Mouse (Mus musculus): ENCODE measurements around the gene G6pc2. TPM values are rescaled to one million over a fixed set of nuclear protein-coding genes. Genes with fewer than 3 reads are reported as not detected.

G6pc2 gene
- 0.06 and 0.10 TPM in 2 replicates for polyA plus RNA-seq (2012; rRNA removed)
- polyA plus RNA-seq (2014; fragmentation: Nextera tagmentation; extraction: Ambion mirVana), result 0.10 and 0.29 TPM in 2 replicates

- H3K27me3 ChIP-seq (ENCODE audit: control insufficient read depth, insufficient read depth, low read length), result no peaks in the 10 kb centered on the region
- TF ChIP-seq POLR2A (IDR thresholded peaks at IDR 0.05; ENCODE audit: borderline replicate concordance, extremely low read depth, insufficient read depth, insufficient read length), result no peak
- 75% methylated on average over 7 of the region's 7 CpGs for WGBS
Measured at GRCm38 (mm10) chr2:69210773-69211172, at the start of gene G6pc2. TSS of gene G6pc2 (plus strand) at chr2:69211073.

GRCm38 (mm10) chr2:69170395-69171077, 40.3 kb upstream of the G6pc2 start:
- ATAC-seq (ENCODE audit: low FRiP score, low read depth) (no peak), DNase-seq (ENCODE audit: low spot score) (no peak)
- no peak for TF ChIP-seq POLR2A (IDR thresholded peaks at IDR 0.05; ENCODE audit: borderline replicate concordance, extremely low read depth, insufficient read depth, insufficient read length)
- Histone ChIP-seq H3K27me3 (ENCODE audit: control insufficient read depth, insufficient read depth, low read length) (no peaks in the 10 kb centered on the region), H3K4me3 (replicated peaks; ENCODE audit: low read length) (no peak overlapping the region), H3K36me3 (ENCODE audit: control insufficient read depth, insufficient read depth, low read length) (no peaks in the 10 kb centered on the region), H3K27ac (replicated peaks; ENCODE audit: low read depth, low read length) (no peak overlapping the region), H3K9ac (ENCODE audit: low read depth, low read length, severe bottlenecking) (no peak overlapping the region), H3K4me2 (replicated peaks; ENCODE audit: low read depth, low read length, severe bottlenecking) (no peak overlapping the region), H3K9me3 (ENCODE audit: control insufficient read depth, low read length) (no peaks in the 10 kb centered on the region), H3K4me1 (ENCODE audit: control insufficient read depth, insufficient read depth, low read length) (no peaks in the 10 kb centered on the region)
- 51% methylated on average over 9 of the region's 9 CpGs for WGBS

More at GRCm38 (mm10) chr2:69210773-69211172, at the start of gene G6pc2:
- no peaks in the 10 kb centered on the region for H3K9me3 ChIP-seq (ENCODE audit: control insufficient read depth, low read length)
- no peaks in the 10 kb centered on the region for H3K4me1 ChIP-seq (ENCODE audit: control insufficient read depth, insufficient read depth, low read length)
- no peak for DNase-seq (ENCODE audit: low spot score)
- ATAC-seq (ENCODE audit: low FRiP score, low read depth), result no peak
- H3K4me3 ChIP-seq (replicated peaks; ENCODE audit: low read length), result no peak within 1 kb of the TSS
- no peak within 1 kb of the TSS for H3K27ac ChIP-seq (replicated peaks; ENCODE audit: low read depth, low read length)
- no peak within 1 kb of the TSS for H3K4me2 ChIP-seq (replicated peaks; ENCODE audit: low read depth, low read length, severe bottlenecking)
- no peak within 1 kb of the TSS for H3K9ac ChIP-seq (ENCODE audit: low read depth, low read length, severe bottlenecking)
- H3K36me3 ChIP-seq (ENCODE audit: control insufficient read depth, insufficient read depth, low read length), result no peaks in the 10 kb centered on the region

- no peak for TF ChIP-seq POLR2A (IDR thresholded peaks at IDR 0.05; ENCODE audit: borderline replicate concordance, extremely low read depth, insufficient read depth, insufficient read length)
- 86% methylated on average over 5 of the region's 5 CpGs for WGBS
- Histone ChIP-seq H3K27ac (replicated peaks; ENCODE audit: low read depth, low read length) (no peak overlapping the region), H3K4me3 (replicated peaks; ENCODE audit: low read length) (no peak overlapping the region), H3K36me3 (ENCODE audit: control insufficient read depth, insufficient read depth, low read length) (no peaks in the 10 kb centered on the region), H3K9ac (ENCODE audit: low read depth, low read length, severe bottlenecking) (no peak overlapping the region), H3K27me3 (ENCODE audit: control insufficient read depth, insufficient read depth, low read length) (no peaks in the 10 kb centered on the region), H3K4me2 (replicated peaks; ENCODE audit: low read depth, low read length, severe bottlenecking) (no peak overlapping the region), H3K4me1 (ENCODE audit: control insufficient read depth, insufficient read depth, low read length) (no peaks in the 10 kb centered on the region), H3K9me3 (ENCODE audit: control insufficient read depth, low read length) (no peaks in the 10 kb centered on the region)
- DNase-seq (ENCODE audit: low spot score), result no peak
- no peak for ATAC-seq (ENCODE audit: low FRiP score, low read depth)
Measured at GRCm38 (mm10) chr2:69175296-69175695, 35.6 kb upstream of the G6pc2 start.

- Histone ChIP-seq H3K9ac (ENCODE audit: low read depth, low read length, severe bottlenecking) (no peak overlapping the region), H3K27me3 (ENCODE audit: control insufficient read depth, insufficient read depth, low read length) (no peaks in the 10 kb centered on the region), H3K9me3 (ENCODE audit: control insufficient read depth, low read length) (no peaks in the 10 kb centered on the region), H3K4me2 (replicated peaks; ENCODE audit: low read depth, low read length, severe bottlenecking) (no peak overlapping the region), H3K36me3 (ENCODE audit: control insufficient read depth, insufficient read depth, low read length) (no peaks in the 10 kb centered on the region), H3K4me3 (replicated peaks; ENCODE audit: low read length) (no peak overlapping the region), H3K27ac (replicated peaks; ENCODE audit: low read depth, low read length) (no peak overlapping the region), H3K4me1 (ENCODE audit: control insufficient read depth, insufficient read depth, low read length) (no peaks in the 10 kb centered on the region)
- WGBS, result 87% methylated on average over 4 of the region's 4 CpGs
- ATAC-seq (ENCODE audit: low FRiP score, low read depth) (no peak), DNase-seq (ENCODE audit: low spot score) (no peak)
- TF ChIP-seq POLR2A (IDR thresholded peaks at IDR 0.05; ENCODE audit: borderline replicate concordance, extremely low read depth, insufficient read depth, insufficient read length), result no peak
Measured at GRCm38 (mm10) chr2:69179721-69180120, 31.2 kb upstream of the G6pc2 start.

- DNase-seq (ENCODE audit: low spot score) (no peak), ATAC-seq (ENCODE audit: low FRiP score, low read depth) (no peak)
- H3K36me3 ChIP-seq (ENCODE audit: control insufficient read depth, insufficient read depth, low read length), result peaks cover 1% of the 10 kb centered on the region; the same call in 1 of the 2 replicates
- 88% methylated on average over 2 of the region's 2 CpGs for WGBS
- H3K9me3 ChIP-seq (ENCODE audit: control insufficient read depth, low read length), result no peaks in the 10 kb centered on the region
- no peak overlapping the region for H3K9ac ChIP-seq (ENCODE audit: low read depth, low read length, severe bottlenecking)
- H3K4me3 ChIP-seq (replicated peaks; ENCODE audit: low read length), result no peak overlapping the region
- H3K4me2 ChIP-seq (replicated peaks; ENCODE audit: low read depth, low read length, severe bottlenecking), result no peak overlapping the region
- H3K27ac ChIP-seq (replicated peaks; ENCODE audit: low read depth, low read length), result no peak overlapping the region
- TF ChIP-seq POLR2A (IDR thresholded peaks at IDR 0.05; ENCODE audit: borderline replicate concordance, extremely low read depth, insufficient read depth, insufficient read length), result no peak
- no peaks in the 10 kb centered on the region for H3K27me3 ChIP-seq (ENCODE audit: control insufficient read depth, insufficient read depth, low read length)
- no peaks in the 10 kb centered on the region for H3K4me1 ChIP-seq (ENCODE audit: control insufficient read depth, insufficient read depth, low read length)
Measured at GRCm38 (mm10) chr2:69187990-69188389, 22.9 kb upstream of the G6pc2 start.

Measured in limb, embryonic 14.5 days (tissue).